Mouse (Mus musculus) lung, postnatal 10 days (tissue): ENCODE measurements around the gene Rpn1.
"Not testable (repeated sequence)": the region's sequence is repeated elsewhere in the genome, so short reads cannot be mapped to it uniquely, and the experiment has no call there.

Experiments
- DNase-seq: peaks from one replicate; pipeline ENCODE4 v3.0.0; 2021

Gene Rpn1

GRCm38 (mm10) chr6:88123150-88123857 is 39.0 kb downstream of the Rpn1 start:
- peak; percentile 45 for DNase-seq

GRCm38 (mm10) chr6:88123858-88124261 is 39.6 kb downstream of the Rpn1 start:
- DNase-seq, result peak; percentile 88

GRCm38 (mm10) chr6:88124551-88124950 is 40.3 kb downstream of the Rpn1 start:
- no peak for DNase-seq

- not testable (repeated sequence) for DNase-seq
These were observed 41.5 kb downstream of the Rpn1 start for GRCm38 (mm10) chr6:88125815-88126214.

- no peak for DNase-seq
These were observed 47.2 kb downstream of the Rpn1 start for GRCm38 (mm10) chr6:88131521-88131920.

GRCm38 (mm10) chr6:88132051-88132450 is 47.8 kb downstream of the Rpn1 start:
- no peak for DNase-seq

GRCm38 (mm10) chr6:88133061-88133460 is 48.8 kb downstream of the Rpn1 start:
- DNase-seq, result no peak

GRCm38 (mm10) chr6:88133878-88134277 is 49.6 kb downstream of the Rpn1 start:
- DNase-seq, result peak; percentile 70

GRCm38 (mm10) chr6:88136201-88136631 is 51.9 kb downstream of the Rpn1 start:
- DNase-seq, result peak; percentile 69

GRCm38 (mm10) chr6:88138485-88138884 is 54.2 kb downstream of the Rpn1 start:
- peak; percentile 67 for DNase-seq

GRCm38 (mm10) chr6:88140264-88140663 is 56.0 kb downstream of the Rpn1 start:
- peak; percentile 80 for DNase-seq

- no peak for DNase-seq
These were observed 61.5 kb downstream of the Rpn1 start for GRCm38 (mm10) chr6:88145793-88146192.

GRCm38 (mm10) chr6:88146576-88146975 is 62.3 kb downstream of the Rpn1 start:
- peak; percentile 57 for DNase-seq

GRCm38 (mm10) chr6:88147411-88148003 is 63.2 kb downstream of the Rpn1 start:
- peak; percentile 90 for DNase-seq

GRCm38 (mm10) chr6:88151335-88151734 is 67.1 kb downstream of the Rpn1 start:
- DNase-seq, result no peak

- peak; percentile 89 for DNase-seq
These were observed 67.9 kb downstream of the Rpn1 start for GRCm38 (mm10) chr6:88152127-88152705.

- no peak for DNase-seq
These were observed 68.7 kb downstream of the Rpn1 start for GRCm38 (mm10) chr6:88152979-88153378.
